Mouse (Mus musculus) kidney, adult 11 months (tissue): ENCODE data around the gene G430095P16Rik.
A peak's percentile ranks its signal among the peaks of the same experiment; 100 is the strongest.

Experiments
- DNase-seq: peaks from one replicate; pipeline ENCODE4 v3.0.0; 2022

Gene G430095P16Rik

GRCm38 (mm10) chr8:84703466-84704249 lies 19.1 kb upstream of the G430095P16Rik start:
- DNase-seq: no peak

GRCm38 (mm10) chr8:84704356-84704755 lies 18.5 kb upstream of the G430095P16Rik start:
- DNase-seq: peak; percentile 60

DNA sequence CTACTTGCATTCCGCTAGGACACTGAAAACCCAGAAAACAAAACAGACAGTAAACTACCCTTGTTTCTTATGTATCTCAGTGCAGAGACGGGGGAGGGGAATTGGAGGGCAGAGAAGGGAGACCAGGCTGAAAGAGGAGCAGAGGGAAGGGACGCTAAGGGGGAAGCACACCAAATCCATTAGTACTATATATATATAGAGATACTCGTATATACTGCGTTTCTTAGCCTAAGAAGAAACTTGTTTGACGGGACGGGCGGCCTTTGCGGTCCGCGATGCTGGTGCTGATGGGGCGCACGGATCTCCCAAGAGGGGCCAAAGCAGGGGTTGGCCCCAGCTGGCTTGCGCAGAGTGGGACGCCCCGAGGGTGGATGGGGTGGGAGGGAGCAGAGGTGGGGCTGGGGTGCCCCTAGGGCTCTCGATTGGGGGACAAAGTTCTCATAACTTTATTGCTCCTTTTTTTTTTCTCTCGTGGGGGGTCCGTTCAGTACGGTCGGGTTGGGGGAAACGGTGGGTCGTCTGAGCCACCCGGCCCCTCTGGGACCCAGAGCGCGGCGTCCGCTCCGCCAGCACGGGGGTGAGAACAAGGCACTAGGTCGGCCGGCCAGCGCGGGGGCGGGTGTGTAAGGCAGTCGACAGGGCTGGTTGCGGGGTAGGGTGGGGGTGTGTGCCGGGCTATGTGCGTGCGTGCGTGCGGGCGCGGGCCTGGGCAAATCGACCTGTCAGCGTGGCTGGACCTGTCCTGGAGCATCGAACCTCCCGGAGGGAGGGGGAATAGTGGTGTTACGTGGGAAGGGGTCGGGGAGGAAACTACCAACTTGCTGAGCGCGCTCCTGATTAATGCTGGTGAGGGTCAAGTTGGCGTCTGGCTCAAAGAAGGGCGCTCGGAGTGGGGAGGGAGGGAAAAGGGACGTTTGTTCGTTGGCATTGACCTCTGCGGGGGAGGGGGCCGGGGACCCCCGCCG lies 17.7 kb upstream of the G430095P16Rik start:
- DNase-seq: no peak

DNA sequence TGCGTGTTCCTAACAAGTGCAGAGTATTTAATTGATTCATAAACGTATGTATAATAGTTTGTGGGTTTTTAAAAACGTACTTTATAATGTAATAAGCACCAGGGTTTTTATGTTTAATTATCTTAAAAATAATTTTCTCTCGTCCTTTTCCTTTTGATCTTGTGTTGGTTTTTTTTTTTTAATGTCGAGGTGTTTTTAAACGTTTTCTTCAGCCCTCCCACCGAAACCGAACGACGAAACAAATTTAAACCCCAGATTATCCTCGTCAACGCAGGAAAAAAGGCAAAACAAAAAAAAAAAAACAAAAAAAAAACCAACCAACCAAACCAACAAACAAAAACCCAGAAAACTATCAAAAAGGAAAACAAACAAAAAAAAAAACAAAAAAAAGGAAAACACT lies 16.8 kb upstream of the G430095P16Rik start:
- DNase-seq: no peak

DNA sequence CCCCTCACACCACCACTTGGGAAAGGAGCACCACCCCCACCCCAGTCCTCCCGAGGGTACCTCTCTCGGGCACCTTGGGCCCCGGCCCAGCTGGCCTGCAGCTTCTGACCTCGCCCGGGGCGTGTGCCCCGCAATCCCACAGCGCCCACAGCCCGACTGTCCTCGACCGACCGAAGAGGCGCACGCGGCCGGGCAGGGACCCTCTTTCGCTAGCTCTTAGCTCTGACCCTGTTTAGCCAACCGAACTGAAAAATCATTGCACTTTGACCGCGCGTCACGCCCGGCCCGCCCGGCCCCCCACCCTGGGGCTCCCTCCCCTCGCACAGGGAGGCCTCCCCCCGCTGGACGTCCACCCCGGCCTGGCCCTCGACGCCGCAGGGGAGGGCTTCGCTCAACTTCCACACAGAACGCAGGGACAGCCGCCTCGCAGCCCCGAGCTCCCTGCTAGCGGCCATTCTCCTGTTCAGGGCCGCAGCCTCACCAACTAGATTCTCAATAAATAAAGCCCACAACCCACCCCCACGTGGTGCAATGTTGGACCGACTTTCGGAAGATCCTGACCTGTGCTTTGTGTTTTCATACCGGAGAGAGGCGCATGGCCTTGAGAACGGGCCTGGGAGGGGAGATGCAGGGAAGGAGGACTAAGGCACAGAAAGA lies 16.1 kb upstream of the G430095P16Rik start:
- no peak for DNase-seq

- no peak for DNase-seq
Observed at GRCm38 (mm10) chr8:84707267-84707883, 15.4 kb upstream of the G430095P16Rik start.

GRCm38 (mm10) chr8:84708071-84708541 lies 14.7 kb upstream of the G430095P16Rik start:
- DNase-seq: no peak

- DNase-seq: peak; percentile 79
Observed at GRCm38 (mm10) chr8:84708774-84709475, 13.9 kb upstream of the G430095P16Rik start.

DNA sequence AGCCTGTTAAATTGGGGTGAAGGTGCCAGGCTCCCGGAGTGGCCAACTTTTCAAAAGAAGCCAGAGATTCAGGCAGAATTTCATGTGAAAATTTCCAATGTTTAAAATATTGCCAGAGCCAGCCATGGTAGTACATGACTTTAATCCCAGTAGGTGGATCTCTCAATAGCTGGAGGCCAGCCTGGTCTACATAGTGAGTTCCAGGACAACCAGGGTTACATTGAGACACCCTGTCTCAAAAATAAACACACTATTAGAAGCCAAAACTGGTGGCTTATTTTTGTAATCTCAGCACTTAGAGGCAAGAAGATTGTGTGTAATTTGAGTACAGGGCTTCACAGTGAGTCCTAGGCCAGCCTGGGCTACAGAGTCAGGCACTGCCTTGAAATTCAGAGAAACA lies 12.9 kb upstream of the G430095P16Rik start:
- no peak for DNase-seq

- no peak for DNase-seq
Observed at GRCm38 (mm10) chr8:84711312-84711711, 11.5 kb upstream of the G430095P16Rik start.

GRCm38 (mm10) chr8:84711933-84712758 lies 10.7 kb upstream of the G430095P16Rik start:
- no peak for DNase-seq

DNA sequence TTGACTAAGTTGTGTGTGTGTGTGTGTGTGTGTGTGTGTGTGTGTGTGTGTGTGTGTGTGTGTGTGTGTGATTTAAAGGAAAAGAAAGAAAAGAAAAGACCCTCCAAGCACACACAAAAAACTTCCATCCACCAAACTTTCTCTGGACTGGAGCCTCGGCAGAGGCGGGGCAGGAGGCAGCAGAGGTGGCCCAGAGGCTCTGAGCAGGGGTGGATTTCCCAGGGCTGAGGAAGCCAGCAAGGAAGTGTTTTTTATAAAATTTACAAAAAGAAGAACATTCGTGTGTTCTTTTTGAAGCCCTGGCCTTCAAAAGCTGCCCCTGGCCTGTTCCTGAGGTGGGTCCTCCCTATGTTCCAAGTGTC lies 10.1 kb upstream of the G430095P16Rik start:
- no peak for DNase-seq

DNA sequence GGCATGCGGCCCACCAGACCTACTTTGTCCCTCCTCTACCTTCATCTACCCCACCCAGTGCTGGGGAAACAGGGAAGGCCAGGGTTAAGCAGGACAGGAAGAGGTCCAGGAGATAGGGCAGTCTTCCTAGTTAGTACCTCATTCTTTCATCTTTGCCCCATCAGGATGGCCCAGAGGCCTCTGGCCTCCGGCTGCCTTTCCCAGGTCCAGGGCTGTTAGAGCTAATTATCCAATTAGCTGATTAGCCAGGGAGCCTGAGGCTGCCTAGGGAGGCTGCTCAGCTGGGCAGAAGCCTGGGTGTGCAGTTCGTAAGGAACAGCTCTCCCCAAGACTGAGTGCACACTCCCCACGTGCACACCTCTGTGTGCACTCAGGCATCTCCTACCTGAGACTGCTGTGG lies 9.4 kb upstream of the G430095P16Rik start:
- DNase-seq: no peak

GRCm38 (mm10) chr8:84714161-84714560 lies 8.6 kb upstream of the G430095P16Rik start:
- DNase-seq: no peak

DNA sequence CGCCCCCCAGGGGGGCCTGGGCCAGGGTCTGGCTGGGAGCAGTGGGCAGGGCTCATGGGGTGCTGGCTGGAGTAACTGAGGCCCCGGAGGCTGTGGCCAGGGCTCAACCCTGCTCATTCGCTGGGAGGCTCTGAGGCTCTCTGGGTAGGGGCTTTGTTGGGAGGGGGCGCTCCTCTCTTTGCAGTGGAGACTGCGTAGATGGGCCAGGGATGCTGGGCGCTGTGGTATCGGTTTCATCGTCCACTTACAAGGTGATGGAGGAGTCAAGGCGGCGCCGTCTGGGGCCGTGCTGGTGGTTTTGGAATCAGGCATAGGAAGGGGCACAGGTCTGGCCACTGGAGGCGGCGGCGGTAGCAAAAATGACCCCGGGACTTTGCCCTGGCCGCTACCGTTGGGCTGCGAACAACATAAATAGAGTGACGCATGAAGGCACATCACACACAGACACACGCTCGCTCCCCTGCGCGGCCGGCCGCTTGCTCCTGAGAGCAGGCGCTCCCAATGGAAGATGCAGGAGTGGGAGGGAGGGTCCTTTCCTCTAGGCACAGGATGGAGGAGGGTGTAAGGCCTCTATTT lies 6.8 kb upstream of the G430095P16Rik start:
- DNase-seq: no peak

GRCm38 (mm10) chr8:84716790-84717189 lies 6.0 kb upstream of the G430095P16Rik start:
- no peak for DNase-seq

GRCm38 (mm10) chr8:84718476-84718875 lies 4.3 kb upstream of the G430095P16Rik start:
- DNase-seq: no peak

- DNase-seq: no peak
Observed at GRCm38 (mm10) chr8:84718959-84719690, 3.7 kb upstream of the G430095P16Rik start.

DNA sequence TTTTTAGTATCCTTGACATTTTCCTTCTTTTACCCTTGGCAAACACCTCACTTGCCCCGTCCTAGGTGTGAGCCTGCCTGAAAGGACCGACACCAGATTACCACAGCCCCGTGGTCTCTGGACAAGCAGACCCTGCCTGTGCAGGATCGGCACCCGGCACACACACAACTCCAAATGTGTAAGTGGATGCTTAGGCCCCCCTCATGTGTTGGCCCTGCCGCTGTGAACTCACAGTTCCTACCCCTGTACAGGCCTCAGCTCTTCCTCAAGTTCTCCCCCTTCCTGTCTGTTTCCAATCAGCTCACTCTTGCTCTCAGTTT lies 317 bp upstream of the G430095P16Rik start:
- DNase-seq: no peak

GRCm38 (mm10) chr8:84723571-84723900 lies 729 bp downstream of the G430095P16Rik start:
- DNase-seq: peak; percentile 65
